Comparison of ENCODE assay signal across 18 mouse cellular contexts in genomic region chr17:10483945-10484546, GRCm38 (mm10).
DNase-seq lines count a peak whose midpoint lies in the region; ATAC-seq and TF ChIP-seq lines count a peak whose summit lies in the region.
"Had no signal": no experiment of that assay in that cellular context is flagged by ENCODE, and none has a peak within 500 bp of the region (broad histone marks: within the 10 kb centered on the region; RNA-seq: fewer than 3 reads in every experiment).

No protein-coding gene starts in this region.

- no peaks in the 10 kb centered on the region for H3K27me3 ChIP-seq in forebrain, embryonic 10.5 days (ENCODE audit: poor library complexity, severe bottlenecking)
- no peaks in the 10 kb centered on the region for H3K27me3 ChIP-seq in forebrain, embryonic 16.5 days (replicated peaks; ENCODE audit: control insufficient read depth, insufficient read depth, low read length)
- H3K27me3 ChIP-seq: limb, embryonic 12.5 days; liver, embryonic 15.5 days had no signal

- H3K4me3 ChIP-seq in forebrain, embryonic 10.5 days = no peak overlapping the region
- no peak overlapping the region for H3K4me3 ChIP-seq in forebrain, embryonic 16.5 days (replicated peaks; ENCODE audit: low read length)
- H3K4me3 ChIP-seq in olfactory bulb, adult 2 months (ENCODE audit: insufficient read depth, low read depth, low read length) = no peak overlapping the region
- H3K4me3 ChIP-seq: gastrocnemius, adult 2 months; limb, embryonic 12.5 days; liver, embryonic 15.5 days; myocyte had no signal

- peaks cover 18% of the 10 kb centered on the region for H3K4me1 ChIP-seq in forebrain, embryonic 10.5 days
- H3K4me1 ChIP-seq in forebrain, embryonic 16.5 days (replicated peaks; ENCODE audit: control insufficient read depth, insufficient read depth, low read length) = peaks cover 7% of the 10 kb centered on the region
- peaks cover 17% of the 10 kb centered on the region for H3K4me1 ChIP-seq in olfactory bulb, adult 2 months (ENCODE audit: control insufficient read depth, insufficient read depth, low read length)
- H3K4me1 ChIP-seq: liver, embryonic 15.5 days had no signal

- H3K36me3 ChIP-seq in forebrain, embryonic 10.5 days (replicated peaks) = no peaks in the 10 kb centered on the region
- no peaks in the 10 kb centered on the region for H3K36me3 ChIP-seq in forebrain, embryonic 16.5 days (ENCODE audit: control insufficient read depth, insufficient read depth)
- H3K36me3 ChIP-seq: limb, embryonic 12.5 days; liver, embryonic 15.5 days had no signal

- no peaks in the 10 kb centered on the region for H3K9me3 ChIP-seq in forebrain, embryonic 10.5 days
- no peaks in the 10 kb centered on the region for H3K9me3 ChIP-seq in forebrain, embryonic 16.5 days (ENCODE audit: control insufficient read depth, low read length)
- H3K9me3 ChIP-seq: limb, embryonic 12.5 days; liver, embryonic 15.5 days had no signal

- no peak for ATAC-seq in forebrain, embryonic 16.5 days

- peak overlapping the region; percentile 30; the same call in 1 of the 2 replicates for H3K27ac ChIP-seq in forebrain, embryonic 10.5 days
- H3K27ac ChIP-seq in forebrain, embryonic 16.5 days (ENCODE audit: low read length) = no peak overlapping the region
- H3K27ac ChIP-seq in olfactory bulb, adult 2 months (ENCODE audit: insufficient read depth, low read depth, low read length) = peak overlapping the region; percentile 87
- H3K27ac ChIP-seq: limb, embryonic 12.5 days; liver, embryonic 15.5 days had no signal

- TF ChIP-seq POLR2A in olfactory bulb, adult 2 months (IDR thresholded peaks at IDR 0.05; ENCODE audit: insufficient read depth, low read depth, low read length) = no peak

- 48% methylated on average over 6 of the region's 6 CpGs for WGBS in forebrain, embryonic 10.5 days
- WGBS in forebrain, embryonic 16.5 days = 34% methylated on average over 6 of the region's 6 CpGs
- WGBS in olfactory bulb, adult 2 months = 41% methylated on average over 6 of the region's 6 CpGs

- no peak for DNase-seq in forebrain, embryonic 10.5 days (ENCODE audit: extremely low spot score, low spot score)
- peak; percentile 13 to 75 for DNase-seq in layer of hippocampus, adult 18-20 months (ENCODE audit: low spot score in 2 of 2)
- no peak for DNase-seq in layer of hippocampus, postnatal 25 days (ENCODE audit: extremely low spot score in 1 of 2, low spot score in 1 of 2)
- peak; percentile 78 for DNase-seq in retina, postnatal 1 day
- DNase-seq in retina, embryonic 14.5 days (ENCODE audit: low spot score) = no peak
- DNase-seq in spleen, postnatal 36 days (ENCODE audit: low spot score in 2 of 2) = no peak
- DNase-seq: adrenal gland, postnatal 14 days; cerebellum, adult 9-11 months; gastrocnemius, adult 2 months; heart, adult 18-20 months; kidney, adult 9 months; lung, postnatal 14 days; thymus, postnatal 25 days had no signal

- TF ChIP-seq CTCF in olfactory bulb, adult 2 months (IDR thresholded peaks at IDR 0.05; ENCODE audit: insufficient read depth, low read depth, low read length) = no peak

- no peak overlapping the region for H3K9ac ChIP-seq in forebrain, embryonic 16.5 days (replicated peaks; ENCODE audit: low read depth, low read length)
- H3K9ac ChIP-seq: limb, embryonic 12.5 days; liver, embryonic 15.5 days had no signal

- no peak overlapping the region for H3K4me2 ChIP-seq in forebrain, embryonic 16.5 days (ENCODE audit: low read length)
- H3K4me2 ChIP-seq: limb, embryonic 12.5 days; liver, embryonic 15.5 days had no signal

Comparison
In these comparisons a context has a peak if more than half of its experiments do, and no peak if none do; other contexts are left out.
1. DNase-seq: peak in layer of hippocampus, adult 18-20 months (2 of 2) and retina, postnatal 1 day (single experiment); none in forebrain, embryonic 10.5 days (single experiment), layer of hippocampus, postnatal 25 days (0 of 2), retina, embryonic 14.5 days (single experiment) and spleen, postnatal 36 days (0 of 2).